Mouse (Mus musculus) right cerebral cortex, adult 2 months (tissue): ENCODE data around the gene Kifc5b.
A peak's percentile ranks its signal among the peaks of the same experiment; 100 is the strongest.
"Not testable (repeated sequence)": the region's sequence is repeated elsewhere in the genome, so short reads cannot be mapped to it uniquely, and the experiment has no call there.

Source experiments
- DNase-seq, 2 experiments: peaks; one replicate each; pipeline ENCODE4 v3.0.0; 2021 to 2022; ENCODE audit warnings: low spot score in 2 of 2

The Kifc5b gene

GRCm38 (mm10) chr17:26918343-26918742 is 1.5 kb downstream of the Kifc5b start:
- no peak for DNase-seq

- not testable (repeated sequence) for DNase-seq
Observed at GRCm38 (mm10) chr17:26919516-26919915, 2.6 kb downstream of the Kifc5b start.

- not testable (repeated sequence) for DNase-seq
Observed at GRCm38 (mm10) chr17:26922368-26922767, 5.5 kb downstream of the Kifc5b start.

- not testable (repeated sequence) for DNase-seq
Observed at GRCm38 (mm10) chr17:26925414-26925813, 8.5 kb downstream of the Kifc5b start.

- DNase-seq = not testable (repeated sequence)
Observed at GRCm38 (mm10) chr17:26931795-26932194, 14.9 kb downstream of the Kifc5b start.

GRCm38 (mm10) chr17:26932839-26933398 is 16.0 kb downstream of the Kifc5b start, which contains the start of gene Phf1:
TSS of gene Phf1 (plus strand) at chr17:26933052.
- DNase-seq = peak; percentile 95 to 97

- DNase-seq = no peak
Observed at GRCm38 (mm10) chr17:26933419-26933818, 16.5 kb downstream of the Kifc5b start.

GRCm38 (mm10) chr17:26933885-26934827 is 17.3 kb downstream of the Kifc5b start:
- DNase-seq = no peak

GRCm38 (mm10) chr17:26935027-26935426 is 18.1 kb downstream of the Kifc5b start:
- no peak for DNase-seq

GRCm38 (mm10) chr17:26936453-26936852 is 19.6 kb downstream of the Kifc5b start:
- no peak for DNase-seq

- DNase-seq = peak in 1 of 2 experiments; percentile 2
Observed at GRCm38 (mm10) chr17:26936921-26937695, 20.2 kb downstream of the Kifc5b start.

GRCm38 (mm10) chr17:26937883-26938695 is 21.2 kb downstream of the Kifc5b start:
- DNase-seq = peak in 1 of 2 experiments; percentile 2

GRCm38 (mm10) chr17:26938731-26939130 is 21.8 kb downstream of the Kifc5b start:
- DNase-seq = no peak

- DNase-seq = peak; percentile 99 to 100
Observed at GRCm38 (mm10) chr17:26939178-26939972, 22.5 kb downstream of the Kifc5b start, which contains the start of gene Cuta. TSS of gene Cuta (minus strand) at chr17:26939569.

GRCm38 (mm10) chr17:26939973-26940300 is 23.0 kb downstream of the Kifc5b start:
- no peak for DNase-seq

GRCm38 (mm10) chr17:26941031-26941789 is 24.3 kb downstream of the Kifc5b start, which contains the start of gene Syngap1:
TSS of gene Syngap1 (plus strand) at chr17:26941253.
- peak in 1 of 2 experiments; percentile 52 for DNase-seq

GRCm38 (mm10) chr17:26941841-26942570 is 25.1 kb downstream of the Kifc5b start:
- DNase-seq = peak in 1 of 2 experiments; percentile 11

- peak; percentile 58 to 63 for DNase-seq
Observed at GRCm38 (mm10) chr17:26945824-26946495, 29.1 kb downstream of the Kifc5b start.
